Mouse (Mus musculus) thymus, postnatal 36 days (tissue): ENCODE measurements at regions not wholly inside any gene's neighbourhood (a gene's known extent, or its start where the extent isn't known, plus 50 kb on each side); places are given as distances from the start of the nearest gene placed in this dataset.
A peak's percentile ranks its signal among the peaks of the same experiment; 100 is the strongest.
"Not testable (repeated sequence)": the region's sequence is repeated elsewhere in the genome, so short reads cannot be mapped to it uniquely, and the experiment has no call there.

ENCODE experiments used
- DNase-seq, 2 experiments: peaks; one replicate each; pipeline ENCODE4 v3.0.0; 2022; ENCODE audit warnings: mixed read lengths in 2 of 2

GRCm38 (mm10) chr9:14059228-14059779, 215.6 kb upstream of the Sesn3 start:
- DNase-seq, result no peak

GRCm38 (mm10) chr9:14060257-14060656, 214.6 kb upstream of the Sesn3 start:
- DNase-seq, result no peak

- DNase-seq, result no peak
Measured at GRCm38 (mm10) chr9:14061389-14061788, 213.5 kb upstream of the Sesn3 start.

GRCm38 (mm10) chr9:14061840-14062239, 213.0 kb upstream of the Sesn3 start:
- DNase-seq, result no peak

- no peak for DNase-seq
Measured at GRCm38 (mm10) chr9:14062706-14063105, 212.2 kb upstream of the Sesn3 start.

GRCm38 (mm10) chr9:14066741-14067140, 208.1 kb upstream of the Sesn3 start:
- not testable (repeated sequence) for DNase-seq

- DNase-seq, result no peak
Measured at GRCm38 (mm10) chr9:14069076-14069475, 205.8 kb upstream of the Sesn3 start.

GRCm38 (mm10) chr9:14069770-14070169, 205.1 kb upstream of the Sesn3 start:
- DNase-seq, result no peak

GRCm38 (mm10) chr9:14071728-14072127, 203.1 kb upstream of the Sesn3 start:
- no peak for DNase-seq

GRCm38 (mm10) chr9:14072950-14073349, 201.9 kb upstream of the Sesn3 start:
- no peak for DNase-seq

- no peak for DNase-seq
Measured at GRCm38 (mm10) chr9:14074273-14074672, 200.6 kb upstream of the Sesn3 start.

- DNase-seq, result not testable (repeated sequence)
Measured at GRCm38 (mm10) chr9:14074866-14075265, 200.0 kb upstream of the Sesn3 start.

- DNase-seq, result no peak
Measured at GRCm38 (mm10) chr9:14075452-14075851, 199.4 kb upstream of the Sesn3 start.

GRCm38 (mm10) chr9:14075868-14076267, 199.0 kb upstream of the Sesn3 start:
- DNase-seq, result no peak

- DNase-seq, result no peak
Measured at GRCm38 (mm10) chr9:14076728-14077127, 198.1 kb upstream of the Sesn3 start.

- no peak for DNase-seq
Measured at GRCm38 (mm10) chr9:14081138-14081537, 193.7 kb upstream of the Sesn3 start.

- DNase-seq, result no peak
Measured at GRCm38 (mm10) chr9:14086201-14086600, 188.7 kb upstream of the Sesn3 start.

GRCm38 (mm10) chr9:14086611-14087010, 188.3 kb upstream of the Sesn3 start:
- no peak for DNase-seq

GRCm38 (mm10) chr9:14087874-14088273, 187.0 kb upstream of the Sesn3 start:
- peak; percentile 21 to 29 for DNase-seq

GRCm38 (mm10) chr9:14089791-14090256, 185.0 kb upstream of the Sesn3 start:
- no peak for DNase-seq

- DNase-seq, result no peak
Measured at GRCm38 (mm10) chr9:14090454-14090853, 184.4 kb upstream of the Sesn3 start.

- DNase-seq, result no peak
Measured at GRCm38 (mm10) chr9:14091099-14091930, 183.6 kb upstream of the Sesn3 start.

- peak; percentile 38 to 47 for DNase-seq
Measured at GRCm38 (mm10) chr9:14092996-14093442, 181.8 kb upstream of the Sesn3 start.

GRCm38 (mm10) chr9:14103538-14103937, 171.3 kb upstream of the Sesn3 start:
- no peak for DNase-seq
